Mouse (Mus musculus): ENCODE results near the gene Myrf. TPM values are rescaled to one million over a fixed set of nuclear protein-coding genes. Genes with fewer than 3 reads are reported as not detected.

Myrf gene
- polyA plus RNA-seq, 1 experiment from 2014 or later, result 0.44 TPM

DNA sequence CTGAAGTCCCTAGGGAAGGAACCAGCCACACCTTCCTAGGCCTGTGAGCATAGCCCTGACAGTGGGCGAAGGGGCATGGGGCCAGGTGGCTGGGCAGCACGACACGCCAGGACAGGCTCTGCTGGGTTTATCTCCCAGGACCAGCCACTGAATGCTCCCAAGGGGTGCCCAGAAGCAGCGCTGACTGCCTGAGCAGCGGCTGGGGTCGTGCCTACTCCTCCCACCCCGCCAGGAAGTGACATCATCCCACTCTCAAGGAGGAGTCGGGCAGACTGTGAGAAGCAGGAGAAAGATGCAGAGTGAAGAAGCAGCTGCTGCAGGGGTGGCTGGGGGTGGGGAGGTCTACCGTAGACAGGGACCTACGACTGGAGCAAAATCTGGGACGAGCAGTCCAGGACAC, 32.2 kb upstream of the Myrf start:
- peak overlapping the region; percentile 39 for H3K4me2 ChIP-seq
- H3K27me3 ChIP-seq, result peaks cover 89% of the 10 kb centered on the region
- H3K9me3 ChIP-seq, result no peaks in the 10 kb centered on the region
- H3K27ac ChIP-seq, result peak overlapping the region; percentile 44
- H3K4me3 ChIP-seq, result no peak overlapping the region
- H3K4me1 ChIP-seq (replicated peaks), result peaks cover 34% of the 10 kb centered on the region
- 0 out of 2 replicates have a peak, but pooled peaks cover 6% of the 10 kb centered on the region for H3K36me3 ChIP-seq
- H3K9ac ChIP-seq, result peak overlapping the region; percentile 31; the same call in 1 of the 2 replicates
- WGBS, result 22% methylated on average over 11 of the region's 11 CpGs
- peak; percentile 50 for ATAC-seq (ENCODE audit: low FRiP score)

DNA sequence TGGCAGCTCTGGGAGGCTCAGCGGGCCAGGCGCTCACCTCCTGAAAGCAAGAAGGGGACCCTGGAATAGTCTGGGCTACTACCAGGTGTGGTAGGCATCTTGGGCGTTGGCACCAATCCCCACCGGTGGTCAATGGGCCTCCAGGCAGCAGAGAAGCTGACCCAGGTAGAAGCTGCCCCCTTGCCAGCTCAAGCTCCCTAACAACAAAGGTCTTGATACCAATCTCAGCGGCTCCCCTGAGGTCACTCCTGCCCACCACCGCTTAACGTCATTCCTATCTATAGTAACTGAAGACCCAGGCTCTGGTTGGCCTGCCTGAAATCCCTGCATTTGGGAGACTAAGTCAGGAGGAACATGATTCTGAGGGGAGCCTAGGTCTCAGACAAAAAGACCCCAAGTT, 31.0 kb upstream of the Myrf start:
- Histone ChIP-seq H3K9ac (no peak overlapping the region), H3K27ac (no peak overlapping the region)
- WGBS, result 89% methylated on average over 7 of the region's 7 CpGs

DNA sequence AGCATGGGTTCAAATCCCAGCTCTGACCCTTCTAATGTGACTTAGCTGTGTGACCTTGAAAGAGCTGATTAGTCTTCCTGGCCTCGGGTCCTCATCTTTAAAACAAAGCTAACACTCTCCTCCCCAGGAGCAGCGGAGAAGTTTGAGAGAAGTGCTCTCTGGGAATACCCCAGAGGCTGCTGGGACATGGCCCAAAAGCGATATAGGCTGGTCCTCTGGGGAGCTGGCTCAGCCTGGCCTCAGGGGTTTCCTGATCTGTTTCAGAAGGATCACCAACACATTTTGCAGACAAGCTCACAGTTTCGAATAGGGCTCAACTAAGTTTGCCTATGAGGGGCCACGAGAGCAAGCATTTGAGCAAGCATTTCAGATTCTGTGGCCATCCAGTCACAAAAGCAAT, 29.8 kb upstream of the Myrf start:
- Histone ChIP-seq H3K4me2 (no peak overlapping the region), H3K36me3 (0 out of 2 replicates have a peak, but pooled peaks cover 6% of the 10 kb centered on the region), H3K9me3 (no peaks in the 10 kb centered on the region), H3K9ac (no peak overlapping the region), H3K27me3 (peaks cover 87% of the 10 kb centered on the region), H3K4me3 (no peak overlapping the region), H3K27ac (no peak overlapping the region), H3K4me1 (replicated peaks) (peaks cover 34% of the 10 kb centered on the region)
- ATAC-seq (ENCODE audit: low FRiP score), result no peak
- whole genome bisulfite sequencing, result 82% methylated on average over 5 of the region's 5 CpGs

More for the DNA sequence above, 31.0 kb upstream of the Myrf start:
- no peak overlapping the region for H3K4me2 ChIP-seq
- H3K9me3 ChIP-seq, result no peaks in the 10 kb centered on the region
- H3K36me3 ChIP-seq, result 0 out of 2 replicates have a peak, but pooled peaks cover 6% of the 10 kb centered on the region
- no peak for ATAC-seq (ENCODE audit: low FRiP score)
- peaks cover 94% of the 10 kb centered on the region for H3K27me3 ChIP-seq
- H3K4me3 ChIP-seq, result no peak overlapping the region
- H3K4me1 ChIP-seq (replicated peaks), result peaks cover 32% of the 10 kb centered on the region

DNA sequence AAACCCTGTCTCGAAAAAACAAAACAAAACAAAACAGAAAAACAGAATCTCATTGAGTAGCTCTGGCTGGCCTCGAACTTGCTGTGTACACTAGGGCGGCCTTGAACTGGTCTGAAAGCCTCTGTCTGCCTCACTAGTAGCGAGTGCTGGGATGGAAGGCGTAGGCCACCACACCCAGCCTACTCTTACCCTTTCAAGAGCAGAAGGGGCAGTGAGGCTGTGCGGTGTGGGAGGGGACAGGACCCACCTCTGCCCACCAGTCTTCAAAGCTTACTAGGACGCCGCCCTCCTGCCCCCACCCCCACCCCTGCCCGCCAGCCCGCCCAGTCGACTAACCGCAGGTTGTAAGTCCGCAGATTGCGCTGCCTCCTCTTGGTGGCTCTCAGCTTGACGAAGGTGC, 28.3 kb upstream of the Myrf start:
- WGBS, result 83% methylated on average over 15 of the region's 15 CpGs

GRCm38 (mm10) chr19:10267953-10268352, 27.4 kb upstream of the Myrf start:
- peaks cover 21% of the 10 kb centered on the region for H3K4me1 ChIP-seq (replicated peaks)
- no peak for ATAC-seq (ENCODE audit: low FRiP score)
- no peak overlapping the region for H3K4me3 ChIP-seq
- H3K4me2 ChIP-seq, result no peak overlapping the region
- H3K36me3 ChIP-seq, result peaks cover 8% of the 10 kb centered on the region
- H3K9ac ChIP-seq, result no peak overlapping the region
- H3K9me3 ChIP-seq, result no peaks in the 10 kb centered on the region
- WGBS, result 81% methylated on average over 10 of the region's 10 CpGs
- H3K27me3 ChIP-seq, result peaks cover 92% of the 10 kb centered on the region
- no peak overlapping the region for H3K27ac ChIP-seq

More for the DNA sequence above, 28.3 kb upstream of the Myrf start:
- ATAC-seq (ENCODE audit: low FRiP score), result no peak
- Histone ChIP-seq H3K4me2 (no peak overlapping the region), H3K36me3 (0 out of 2 replicates have a peak, but pooled peaks cover 6% of the 10 kb centered on the region), H3K9me3 (no peaks in the 10 kb centered on the region), H3K27me3 (peaks cover 92% of the 10 kb centered on the region), H3K27ac (no peak overlapping the region), H3K4me3 (no peak overlapping the region), H3K4me1 (replicated peaks) (peaks cover 28% of the 10 kb centered on the region), H3K9ac (no peak overlapping the region)

GRCm38 (mm10) chr19:10267057-10267456, 26.5 kb upstream of the Myrf start:
- Histone ChIP-seq H3K4me2 (no peak overlapping the region), H3K27ac (no peak overlapping the region), H3K27me3 (peaks cover 92% of the 10 kb centered on the region), H3K36me3 (peaks cover 17% of the 10 kb centered on the region), H3K4me3 (no peak overlapping the region), H3K4me1 (replicated peaks) (peaks cover 14% of the 10 kb centered on the region), H3K9ac (no peak overlapping the region; the same call in 1 of the 2 replicates), H3K9me3 (no peaks in the 10 kb centered on the region)
- WGBS, result 17% methylated on average over 15 of the region's 15 CpGs
- ATAC-seq (ENCODE audit: low FRiP score), result peak; percentile 44; the same call in 1 of the 2 replicates

- Histone ChIP-seq H3K4me3 (no peak overlapping the region), H3K9ac (no peak overlapping the region), H3K36me3 (peaks cover 23% of the 10 kb centered on the region), H3K27me3 (peaks cover 91% of the 10 kb centered on the region), H3K27ac (peak overlapping the region; percentile 13; the same call in 1 of the 2 replicates), H3K4me1 (replicated peaks) (peaks cover 14% of the 10 kb centered on the region), H3K4me2 (no peak overlapping the region), H3K9me3 (no peaks in the 10 kb centered on the region)
- 22% methylated on average over 14 of the region's 14 CpGs for WGBS
- ATAC-seq (ENCODE audit: low FRiP score), result no peak
Observed at GRCm38 (mm10) chr19:10266196-10266850, 25.8 kb upstream of the Myrf start.

DNA sequence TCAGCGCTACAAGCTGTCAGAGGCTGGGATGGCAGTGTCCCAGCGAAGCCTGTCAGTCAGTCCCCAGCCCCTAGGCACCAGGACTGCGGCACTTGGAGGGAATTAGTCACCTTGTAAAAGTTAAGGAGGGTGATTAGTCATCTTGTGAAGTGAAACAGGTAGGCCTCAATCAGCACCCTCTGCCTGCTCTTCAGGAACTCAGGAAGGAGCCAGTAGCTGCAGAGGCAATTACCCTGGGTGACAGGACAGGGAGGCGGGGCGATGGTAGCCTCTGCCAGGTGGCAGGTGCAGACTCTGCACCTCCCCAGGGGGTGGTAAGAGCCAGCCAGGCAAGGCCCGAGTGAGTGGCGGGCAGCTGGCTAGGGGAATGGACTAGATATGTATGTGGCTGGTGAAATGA, 20.8 kb upstream of the Myrf start:
- H3K4me3 ChIP-seq, result no peak overlapping the region
- H3K36me3 ChIP-seq, result peaks cover 36% of the 10 kb centered on the region
- H3K4me2 ChIP-seq, result no peak overlapping the region
- H3K9me3 ChIP-seq, result no peaks in the 10 kb centered on the region
- no peak overlapping the region for H3K27ac ChIP-seq
- ATAC-seq (ENCODE audit: low FRiP score), result no peak
- H3K4me1 ChIP-seq (replicated peaks), result 0 out of 2 replicates have a peak, but pooled peaks cover 2% of the 10 kb centered on the region
- WGBS, result 73% methylated on average over 7 of the region's 7 CpGs
- H3K9ac ChIP-seq, result no peak overlapping the region
- peaks cover 66% of the 10 kb centered on the region for H3K27me3 ChIP-seq

GRCm38 (mm10) chr19:10258279-10259011, 17.9 kb upstream of the Myrf start:
- H3K4me3 ChIP-seq, result no peak overlapping the region
- WGBS, result 20% methylated on average over 6 of the region's 6 CpGs
- peaks cover 46% of the 10 kb centered on the region for H3K27me3 ChIP-seq
- H3K36me3 ChIP-seq, result peaks cover 57% of the 10 kb centered on the region
- H3K9me3 ChIP-seq, result no peaks in the 10 kb centered on the region
- no peaks in the 10 kb centered on the region for H3K4me1 ChIP-seq (replicated peaks)
- ATAC-seq (ENCODE audit: low FRiP score), result peak; percentile 60
- H3K4me2 ChIP-seq, result no peak overlapping the region
- no peak overlapping the region for H3K27ac ChIP-seq
- no peak overlapping the region for H3K9ac ChIP-seq

- Histone ChIP-seq H3K9ac (no peak overlapping the region), H3K4me2 (no peak overlapping the region), H3K9me3 (no peaks in the 10 kb centered on the region), H3K4me1 (replicated peaks) (peaks cover 7% of the 10 kb centered on the region), H3K4me3 (no peak overlapping the region), H3K36me3 (peaks cover 34% of the 10 kb centered on the region), H3K27me3 (peaks cover 11% of the 10 kb centered on the region; the same call in 1 of the 2 replicates), H3K27ac (no peak overlapping the region)
- 66% methylated on average over 20 of the region's 20 CpGs for whole genome bisulfite sequencing
- no peak for ATAC-seq (ENCODE audit: low FRiP score)
Observed at GRCm38 (mm10) chr19:10248128-10248527, 7.6 kb upstream of the Myrf start.

- no peak overlapping the region for H3K4me2 ChIP-seq
- H3K36me3 ChIP-seq, result peaks cover 31% of the 10 kb centered on the region
- H3K4me3 ChIP-seq, result no peak overlapping the region
- H3K4me1 ChIP-seq (replicated peaks), result peaks cover 11% of the 10 kb centered on the region
- H3K27me3 ChIP-seq, result peaks cover 10% of the 10 kb centered on the region; the same call in 1 of the 2 replicates
- ATAC-seq (ENCODE audit: low FRiP score), result no peak
- WGBS, result 43% methylated on average over 6 of the region's 6 CpGs
- no peak overlapping the region for H3K27ac ChIP-seq
- 0 out of 2 replicates have a peak overlapping the region, but pooled peaks have one; percentile 5 for H3K9ac ChIP-seq
- H3K9me3 ChIP-seq, result no peaks in the 10 kb centered on the region
Observed at GRCm38 (mm10) chr19:10247165-10247564, 6.6 kb upstream of the Myrf start.

DNA sequence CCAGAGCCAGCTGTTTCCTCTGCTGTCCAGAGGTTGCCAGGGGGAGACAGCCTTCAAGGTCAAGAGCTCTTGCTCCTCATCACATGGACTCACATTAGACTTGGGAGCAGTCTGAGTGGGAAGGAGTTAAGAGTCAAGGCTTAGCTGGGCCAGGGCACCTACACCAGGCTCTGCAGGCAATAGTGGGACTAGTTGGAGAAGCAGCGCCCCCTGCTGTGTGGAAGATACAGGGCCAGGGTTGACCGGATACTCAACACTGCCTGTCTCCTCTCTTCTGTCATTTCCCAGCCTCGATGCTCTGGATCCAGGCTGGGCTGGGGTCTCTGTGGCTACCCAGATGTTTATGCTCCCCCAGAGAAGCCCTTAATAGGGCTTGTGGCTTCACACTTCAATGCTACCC, 3.6 kb upstream of the Myrf start:
- Histone ChIP-seq H3K4me2 (no peak overlapping the region), H3K36me3 (peaks cover 12% of the 10 kb centered on the region), H3K27me3 (peaks cover 28% of the 10 kb centered on the region), H3K4me1 (replicated peaks) (peaks cover 23% of the 10 kb centered on the region), H3K9me3 (no peaks in the 10 kb centered on the region), H3K27ac (no peak overlapping the region), H3K4me3 (no peak overlapping the region), H3K9ac (no peak overlapping the region)
- ATAC-seq (ENCODE audit: low FRiP score), result no peak
- 34% methylated on average over 3 of the region's 3 CpGs for WGBS

All from hindbrain, embryonic 13.5 days (tissue).